Mouse (Mus musculus): ENCODE data around the gene Cd109.

DNA sequence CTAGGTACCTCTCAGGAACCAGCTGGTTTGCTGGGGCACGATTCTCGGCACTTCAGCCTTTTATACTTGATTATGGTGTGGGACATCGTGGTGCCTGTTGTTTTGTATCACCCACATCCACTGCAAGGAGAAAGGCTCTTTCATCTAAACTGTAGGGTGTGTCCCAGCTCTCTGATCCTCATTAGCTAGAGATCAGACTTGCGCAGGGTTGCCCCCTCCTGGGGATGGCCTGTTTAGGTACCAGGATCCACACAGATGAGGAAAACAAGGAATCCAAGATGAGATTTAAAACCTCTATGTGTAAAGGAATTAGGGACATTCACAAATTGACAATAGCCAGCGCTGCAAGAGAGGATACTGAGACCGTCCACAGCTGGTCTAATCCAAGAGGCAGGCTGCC lies 14.6 kb downstream of the Cd109 start:
- TF ChIP-seq CTCF (conservative IDR thresholded peaks at IDR 0.05 in 1 of 2, IDR thresholded peaks at IDR 0.05 in 1 of 2; ENCODE audit: low read depth in 2 of 2, low read length in 2 of 2) (peak in 1 of 2 experiments; percentile 37; a peak in 2 of 4 replicates), EP300 (IDR thresholded peaks at IDR 0.05; ENCODE audit: low read length) (no peak)

All from CH12.LX (cell line).